Mouse (Mus musculus): ENCODE results near the gene Prrt1. TPM values are rescaled to one million over a fixed set of nuclear protein-coding genes. Genes with fewer than 3 reads are reported as not detected.

Gene Prrt1
- polyA plus RNA-seq, 1 experiment from 2014 or later, result 0.57 TPM

DNA sequence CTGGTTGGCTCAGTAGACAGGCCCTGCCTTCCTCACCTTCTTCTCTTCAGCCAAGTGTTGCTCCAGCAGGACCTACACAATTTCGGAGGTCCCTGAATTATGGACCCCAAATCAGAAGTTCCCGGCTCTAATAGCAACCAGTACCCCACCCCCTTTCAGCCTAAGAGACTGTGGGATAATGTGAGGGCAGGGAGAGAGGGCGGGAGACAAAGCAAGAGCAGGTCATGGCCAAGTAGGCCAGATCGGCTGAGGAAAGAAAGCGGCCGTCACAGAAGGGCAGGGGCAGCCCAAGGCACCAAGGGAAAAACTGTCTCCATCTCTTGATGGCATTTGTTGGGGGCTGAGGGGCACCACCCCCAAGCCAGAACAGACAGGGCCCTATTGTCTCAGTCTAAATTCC, 13.5 kb upstream of the Prrt1 start, which contains the start of gene Egfl8:
Egfl8 (minus strand) TSS at position 101 of the 400 bp plus-strand sequence.
- 65% methylated on average over 6 of the region's 6 CpGs for WGBS
- no peak for DNase-seq (ENCODE audit: low spot score)
- no peak for ATAC-seq (ENCODE audit: insufficient read depth, low FRiP score, low TSS enrichment)
- Histone ChIP-seq H3K27ac (ENCODE audit: low read depth, low read length) (peak within 1 kb of the TSS; percentile 21; the same call in 1 of the 2 replicates), H3K9ac (ENCODE audit: low read length) (no peak within 1 kb of the TSS), H3K4me1 (ENCODE audit: control insufficient read depth, insufficient read depth, low read length) (no peaks in the 10 kb centered on the region), H3K4me2 (ENCODE audit: low read depth) (no peak within 1 kb of the TSS), H3K9me3 (ENCODE audit: control insufficient read depth, low read length) (no peaks in the 10 kb centered on the region), H3K4me3 (ENCODE audit: low read depth, low read length) (no peak within 1 kb of the TSS), H3K36me3 (ENCODE audit: control insufficient read depth, insufficient read depth, low read length) (peaks cover 10% of the 10 kb centered on the region), H3K27me3 (ENCODE audit: control insufficient read depth, insufficient read depth, low read length) (no peaks in the 10 kb centered on the region)

DNA sequence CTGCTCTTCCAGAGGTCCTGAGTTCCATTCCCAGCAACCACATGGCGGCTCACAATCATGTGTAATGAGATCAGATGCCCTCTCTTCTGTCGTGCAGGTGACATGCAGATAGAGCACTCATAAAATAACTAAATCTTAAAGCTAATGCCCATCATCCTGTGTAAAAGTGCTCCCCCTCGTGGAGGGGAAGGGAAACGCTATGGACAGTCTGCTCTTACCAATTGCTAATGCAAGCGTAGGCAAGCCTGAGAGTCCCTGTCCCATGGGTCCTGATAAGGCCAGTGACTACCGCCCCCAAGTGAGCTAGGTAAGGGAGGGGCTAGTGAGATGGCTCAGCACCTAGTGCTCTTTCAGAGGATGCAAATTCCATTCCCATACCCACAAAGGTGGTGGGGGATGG, 10.3 kb upstream of the Prrt1 start:
- no peaks in the 10 kb centered on the region for H3K27me3 ChIP-seq (ENCODE audit: control insufficient read depth, insufficient read depth, low read length)
- WGBS, result 13% methylated on average over 6 of the region's 6 CpGs
- H3K9ac ChIP-seq (ENCODE audit: low read length), result no peak overlapping the region
- H3K9me3 ChIP-seq (ENCODE audit: control insufficient read depth, low read length), result no peaks in the 10 kb centered on the region
- H3K36me3 ChIP-seq (ENCODE audit: control insufficient read depth, insufficient read depth, low read length), result peaks cover 2% of the 10 kb centered on the region; the same call in 1 of the 2 replicates
- no peak overlapping the region for H3K4me3 ChIP-seq (ENCODE audit: low read depth, low read length)
- H3K4me2 ChIP-seq (ENCODE audit: low read depth), result no peak overlapping the region
- no peaks in the 10 kb centered on the region for H3K4me1 ChIP-seq (ENCODE audit: control insufficient read depth, insufficient read depth, low read length)
- ATAC-seq (ENCODE audit: insufficient read depth, low FRiP score, low TSS enrichment) (no peak), DNase-seq (ENCODE audit: low spot score) (peak; percentile 62)
- no peak overlapping the region for H3K27ac ChIP-seq (ENCODE audit: low read depth, low read length)

DNA sequence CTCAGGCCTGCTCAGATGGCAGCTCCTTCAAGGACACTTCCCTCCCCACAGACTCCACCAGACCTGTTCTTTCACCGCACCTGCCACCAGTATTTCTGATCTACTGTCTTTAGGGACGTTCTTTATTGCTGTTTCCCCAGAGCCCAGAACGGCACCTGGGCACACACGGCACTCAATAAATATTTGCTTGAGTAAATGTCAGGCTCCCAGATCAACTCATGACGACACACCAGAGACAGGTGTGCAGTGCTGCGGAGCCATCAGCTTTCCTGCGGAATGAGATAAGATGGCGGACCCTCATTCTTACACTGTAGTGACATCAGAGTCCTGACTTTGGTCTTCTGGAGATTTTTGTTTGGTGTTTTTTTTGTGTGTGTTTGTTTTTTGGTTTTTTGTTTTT, 8.3 kb upstream of the Prrt1 start:
- H3K9me3 ChIP-seq (ENCODE audit: control insufficient read depth, low read length), result no peaks in the 10 kb centered on the region
- 91% methylated on average over 8 of the region's 8 CpGs for WGBS
- ATAC-seq (ENCODE audit: insufficient read depth, low FRiP score, low TSS enrichment) (no peak), DNase-seq (ENCODE audit: low spot score) (no peak)
- H3K27me3 ChIP-seq (ENCODE audit: control insufficient read depth, insufficient read depth, low read length), result no peaks in the 10 kb centered on the region
- H3K4me2 ChIP-seq (ENCODE audit: low read depth), result no peak overlapping the region
- H3K4me3 ChIP-seq (ENCODE audit: low read depth, low read length), result no peak overlapping the region
- H3K27ac ChIP-seq (ENCODE audit: low read depth, low read length), result no peak overlapping the region
- H3K9ac ChIP-seq (ENCODE audit: low read length), result no peak overlapping the region
- H3K4me1 ChIP-seq (ENCODE audit: control insufficient read depth, insufficient read depth, low read length), result no peaks in the 10 kb centered on the region
- no peaks in the 10 kb centered on the region for H3K36me3 ChIP-seq (ENCODE audit: control insufficient read depth, insufficient read depth, low read length)

DNA sequence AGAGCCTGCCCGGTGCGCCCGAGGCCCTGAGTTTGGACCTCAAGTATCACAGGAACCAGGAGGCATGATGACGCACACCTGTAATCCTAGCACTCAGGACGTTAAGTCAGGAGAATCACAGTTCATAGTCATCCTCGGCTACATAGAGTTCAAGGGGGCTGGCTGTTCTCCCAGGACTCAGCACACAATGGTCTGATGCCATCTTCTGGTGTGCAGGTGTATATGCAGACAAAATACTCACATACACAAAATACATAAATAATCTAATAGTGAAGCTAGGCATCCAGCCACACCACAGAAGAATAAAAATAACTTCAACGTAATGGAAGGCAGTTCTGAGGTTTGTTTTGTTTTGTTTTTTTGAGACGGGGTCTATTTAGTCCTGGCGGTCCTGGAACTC, 6.2 kb upstream of the Prrt1 start:
- Histone ChIP-seq H3K4me1 (ENCODE audit: control insufficient read depth, insufficient read depth, low read length) (0 out of 2 replicates have a peak, but pooled peaks cover 5% of the 10 kb centered on the region), H3K27ac (ENCODE audit: low read depth, low read length) (no peak overlapping the region), H3K36me3 (ENCODE audit: control insufficient read depth, insufficient read depth, low read length) (no peaks in the 10 kb centered on the region), H3K9ac (ENCODE audit: low read length) (no peak overlapping the region), H3K27me3 (ENCODE audit: control insufficient read depth, insufficient read depth, low read length) (no peaks in the 10 kb centered on the region), H3K4me3 (ENCODE audit: low read depth, low read length) (no peak overlapping the region), H3K4me2 (ENCODE audit: low read depth) (no peak overlapping the region), H3K9me3 (ENCODE audit: control insufficient read depth, low read length) (no peaks in the 10 kb centered on the region)
- ATAC-seq (ENCODE audit: insufficient read depth, low FRiP score, low TSS enrichment), result no peak
- DNase-seq (ENCODE audit: low spot score), result no peak
- 91% methylated on average over 9 of the region's 9 CpGs for WGBS

DNA sequence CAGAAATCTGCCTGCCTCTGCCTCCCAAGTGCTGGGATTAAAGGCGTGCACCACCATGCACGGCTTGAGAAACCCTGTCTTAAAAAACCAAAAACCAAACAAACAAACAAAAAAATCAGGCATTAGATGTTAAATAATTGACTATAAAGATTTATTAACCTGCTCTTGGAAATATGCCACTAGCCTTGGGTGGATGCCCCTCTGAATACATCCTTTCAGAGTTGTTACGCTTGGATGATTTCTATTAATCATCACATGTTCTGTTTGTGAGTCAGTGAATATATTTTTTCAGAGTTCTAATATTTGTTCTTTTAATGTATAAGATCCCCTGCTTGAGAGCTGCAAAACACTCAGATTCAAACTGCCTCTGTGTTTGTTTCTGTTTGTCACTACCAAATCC, 4.4 kb upstream of the Prrt1 start:
- 92% methylated on average over 3 of the region's 3 CpGs for WGBS
- no peaks in the 10 kb centered on the region for H3K9me3 ChIP-seq (ENCODE audit: control insufficient read depth, low read length)
- DNase-seq (ENCODE audit: low spot score) (no peak), ATAC-seq (ENCODE audit: insufficient read depth, low FRiP score, low TSS enrichment) (no peak)
- H3K4me3 ChIP-seq (ENCODE audit: low read depth, low read length), result no peak overlapping the region
- H3K9ac ChIP-seq (ENCODE audit: low read length), result no peak overlapping the region
- H3K27ac ChIP-seq (ENCODE audit: low read depth, low read length), result no peak overlapping the region
- H3K36me3 ChIP-seq (ENCODE audit: control insufficient read depth, insufficient read depth, low read length), result no peaks in the 10 kb centered on the region
- peaks cover 4% of the 10 kb centered on the region for H3K27me3 ChIP-seq (ENCODE audit: control insufficient read depth, insufficient read depth, low read length)
- peaks cover 15% of the 10 kb centered on the region for H3K4me1 ChIP-seq (ENCODE audit: control insufficient read depth, insufficient read depth, low read length)
- no peak overlapping the region for H3K4me2 ChIP-seq (ENCODE audit: low read depth)

DNA sequence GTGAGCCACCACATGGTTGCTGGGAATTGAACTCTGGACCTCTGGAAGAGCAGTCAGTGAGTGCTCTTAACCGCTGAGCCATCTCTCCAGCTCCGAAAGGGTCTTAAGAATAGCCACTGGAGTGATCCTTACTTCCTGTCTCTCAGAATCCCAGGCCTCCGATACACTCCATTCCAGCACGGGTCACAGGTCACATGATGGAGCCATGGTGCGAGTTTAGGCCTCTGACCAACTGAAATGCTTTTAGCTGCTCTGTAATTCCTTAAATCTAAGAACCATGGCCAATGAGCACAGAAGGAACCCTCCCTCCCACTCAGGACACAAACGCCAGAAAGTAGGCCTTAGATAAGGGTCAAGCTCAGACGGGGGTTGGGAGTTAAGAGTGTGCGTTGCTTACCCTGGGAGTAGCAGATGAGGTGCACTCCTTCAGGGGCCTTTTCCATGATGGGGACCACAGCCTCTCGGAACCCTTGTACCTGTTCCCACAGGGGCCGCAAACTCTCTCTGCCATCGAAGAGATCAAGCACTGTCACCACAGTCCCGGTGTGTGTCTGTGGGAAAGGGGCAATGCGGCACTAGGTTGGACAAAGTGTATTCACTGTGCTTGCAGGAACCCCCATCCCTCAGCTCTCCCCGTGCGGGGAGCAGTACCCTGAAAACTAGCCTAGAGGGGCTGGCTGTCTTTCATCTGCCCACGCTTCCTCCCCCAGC, 3.1 kb upstream of the Prrt1 start:
- Histone ChIP-seq H3K27me3 (ENCODE audit: control insufficient read depth, insufficient read depth, low read length) (peaks cover 16% of the 10 kb centered on the region), H3K9me3 (ENCODE audit: control insufficient read depth, low read length) (no peaks in the 10 kb centered on the region), H3K27ac (ENCODE audit: low read depth, low read length) (no peak overlapping the region), H3K4me2 (ENCODE audit: low read depth) (peak overlapping the region; percentile 92), H3K4me1 (ENCODE audit: control insufficient read depth, insufficient read depth, low read length) (peaks cover 15% of the 10 kb centered on the region), H3K4me3 (ENCODE audit: low read depth, low read length) (peak overlapping the region; percentile 78), H3K9ac (ENCODE audit: low read length) (peak overlapping the region; percentile 79), H3K36me3 (ENCODE audit: control insufficient read depth, insufficient read depth, low read length) (no peaks in the 10 kb centered on the region)
- WGBS, result 55% methylated on average over 16 of the region's 16 CpGs
- DNase-seq (ENCODE audit: low spot score) (no peak), ATAC-seq (ENCODE audit: insufficient read depth, low FRiP score, low TSS enrichment) (0 out of 2 replicates have a peak, but pooled peaks have one; percentile 1)

DNA sequence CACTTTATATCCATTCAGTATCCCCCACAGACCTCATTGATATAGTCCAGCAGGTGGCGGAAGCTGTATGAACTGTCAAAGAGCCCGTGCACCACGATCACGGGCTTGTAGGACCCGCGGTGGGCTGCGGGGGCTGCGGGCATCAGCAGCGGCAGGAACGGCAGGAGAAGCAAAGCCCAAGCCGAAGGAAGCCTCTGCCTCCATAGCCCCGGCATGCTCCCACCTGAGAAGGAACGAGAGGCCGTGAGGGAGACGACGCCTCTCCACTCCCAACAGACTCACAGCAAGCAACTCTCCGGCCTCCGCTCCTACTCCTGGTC, 2.6 kb upstream of the Prrt1 start:
- peak overlapping the region; percentile 79 for H3K9ac ChIP-seq (ENCODE audit: low read length)
- H3K4me3 ChIP-seq (ENCODE audit: low read depth, low read length), result peak overlapping the region; percentile 78
- WGBS, result 0% methylated on average over 18 of the region's 18 CpGs
- no peak; the same call in none of the 2 replicates for ATAC-seq (ENCODE audit: insufficient read depth, low FRiP score, low TSS enrichment)
- H3K36me3 ChIP-seq (ENCODE audit: control insufficient read depth, insufficient read depth, low read length), result no peaks in the 10 kb centered on the region
- DNase-seq (ENCODE audit: low spot score), result peak; percentile 67
- H3K9me3 ChIP-seq (ENCODE audit: control insufficient read depth, low read length), result no peaks in the 10 kb centered on the region
- peak overlapping the region; percentile 92 for H3K4me2 ChIP-seq (ENCODE audit: low read depth)
- 0 out of 2 replicates have a peak overlapping the region, but pooled peaks have one; percentile 44 for H3K27ac ChIP-seq (ENCODE audit: low read depth, low read length)
- H3K27me3 ChIP-seq (ENCODE audit: control insufficient read depth, insufficient read depth, low read length), result peaks cover 21% of the 10 kb centered on the region
- peaks cover 18% of the 10 kb centered on the region for H3K4me1 ChIP-seq (ENCODE audit: control insufficient read depth, insufficient read depth, low read length)

DNA sequence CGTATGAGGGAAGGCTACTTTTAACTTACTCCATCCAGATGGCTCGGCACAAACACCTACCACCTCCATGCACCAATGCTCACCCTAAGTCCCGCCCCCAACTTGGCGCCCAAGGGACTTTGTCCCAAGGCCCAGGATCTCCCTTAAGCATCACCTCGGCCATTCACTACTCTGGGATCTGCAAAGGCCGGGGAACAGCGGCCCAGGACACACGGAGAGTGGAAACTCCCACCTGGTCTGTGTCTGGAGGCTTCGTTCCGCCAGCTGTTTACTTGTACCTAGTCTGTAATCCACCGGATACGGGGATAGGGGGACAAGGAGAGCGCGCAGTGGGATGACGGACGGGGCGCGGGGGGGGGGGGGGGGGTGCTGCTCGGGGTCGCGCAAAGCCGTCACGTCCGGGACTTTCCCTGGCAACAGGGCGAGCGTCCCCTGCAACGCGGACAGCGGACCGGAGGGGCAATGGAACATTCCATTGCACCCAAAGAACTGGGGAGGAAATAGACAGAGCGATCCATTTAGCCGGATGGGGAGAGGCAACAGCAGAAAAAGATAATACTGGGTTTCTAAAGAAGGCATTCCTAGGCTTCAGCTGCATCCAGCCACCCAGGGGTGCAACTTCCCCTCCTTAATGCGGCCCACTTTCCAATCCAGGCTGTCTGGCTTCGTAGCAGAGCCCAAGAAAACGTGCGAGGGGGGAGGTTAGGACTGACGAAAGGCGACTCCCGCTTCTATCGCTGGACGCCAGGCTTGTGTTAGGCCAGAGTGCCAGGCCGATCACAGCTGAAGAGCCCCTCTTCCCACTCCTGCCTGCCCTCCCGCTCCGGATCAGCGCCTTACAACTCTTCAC, 2.0 kb upstream of the Prrt1 start:
- WGBS, result 0% methylated on average over 33 of the region's 45 CpGs
- Histone ChIP-seq H3K36me3 (ENCODE audit: control insufficient read depth, insufficient read depth, low read length) (no peaks in the 10 kb centered on the region), H3K27me3 (ENCODE audit: control insufficient read depth, insufficient read depth, low read length) (peaks cover 27% of the 10 kb centered on the region), H3K9ac (ENCODE audit: low read length) (peak overlapping the region; percentile 79), H3K9me3 (ENCODE audit: control insufficient read depth, low read length) (no peaks in the 10 kb centered on the region), H3K4me2 (ENCODE audit: low read depth) (peak overlapping the region; percentile 92), H3K27ac (ENCODE audit: low read depth, low read length) (peak overlapping the region; percentile 70), H3K4me3 (ENCODE audit: low read depth, low read length) (peak overlapping the region; percentile 78), H3K4me1 (ENCODE audit: control insufficient read depth, insufficient read depth, low read length) (peaks cover 19% of the 10 kb centered on the region)
- DNase-seq (ENCODE audit: low spot score), result peak; percentile 90
- peak; percentile 73 for ATAC-seq (ENCODE audit: insufficient read depth, low FRiP score, low TSS enrichment)

Measured in neural tube, embryonic 11.5 days (tissue).